Mouse (Mus musculus) liver, embryonic 16.5 days (tissue): ENCODE measurements around the gene Syt3. TPM values are rescaled to one million over a fixed set of nuclear protein-coding genes. Genes with fewer than 3 reads are reported as not detected.
A peak's percentile ranks its signal among the peaks of the same experiment; 100 is the strongest.

Experiments
- ATAC-seq: fragments of 200-750 bp; cut with Nextera tagmentation; 2 replicates; pipeline ENCODE4 v1.8.0; 2017; ENCODE audit warnings: low read depth, mild to moderate bottlenecking, moderate number of reproducible peaks, moderate library complexity
- H3K27ac ChIP-seq: fragments of 300-500 bp; sonication (generic); 2 replicates; pipeline ENCODE4 v1.5.1; 2014; ENCODE audit warnings: mild to moderate bottlenecking, low read length
- H3K27me3 ChIP-seq: fragments of 300-500 bp; sonication (generic); 2 replicates; pipeline ENCODE4 v1.6.1; 2014; ENCODE audit warnings: low read depth, low read length, mixed read lengths; ENCODE audit not compliant: control insufficient read depth, insufficient read depth
- H3K36me3 ChIP-seq: fragments of 300-500 bp; sonication (generic); 2 replicates; pipeline ENCODE4 v1.6.1; 2014; ENCODE audit warnings: mild to moderate bottlenecking; ENCODE audit not compliant: control insufficient read depth, insufficient read depth
- H3K4me1 ChIP-seq: fragments of 300-500 bp; sonication (generic); 2 replicates; pipeline ENCODE4 v1.6.1; 2014; ENCODE audit warnings: low read depth, low read length, mixed read lengths; ENCODE audit not compliant: control insufficient read depth
- H3K4me2 ChIP-seq: fragments of 300-500 bp; sonication (generic); 2 replicates; pipeline ENCODE4 v1.6.1; 2014; ENCODE audit warnings: low read depth, low read length, mixed read lengths
- H3K4me3 ChIP-seq: fragments of 300-500 bp; sonication (generic); 2 replicates; pipeline ENCODE4 v1.5.1; 2014; ENCODE audit warnings: low read depth, mild to moderate bottlenecking, low read length
- H3K9ac ChIP-seq: fragments of 300-500 bp; sonication (generic); 2 replicates; pipeline ENCODE4 v1.6.1; 2014; ENCODE audit warnings: low read depth, low read length
- H3K9me3 ChIP-seq: fragments of 300-500 bp; sonication (generic); replicated peaks from 2 replicates; pipeline ENCODE4 v1.6.1; 2016; ENCODE audit warnings: low read length; ENCODE audit not compliant: control insufficient read depth
- WGBS: fragments of 180-500 bp; shearing (Covaris S2); extraction: QIAGEN DNeasy Blood & Tissue Kit; methylation state at CpG from one replicate; pipeline ENCODE4 v1.1.7; 2014; ENCODE audit not compliant: insufficient replicate concordance; 5-methylcytosine and 5-hydroxymethylcytosine counted together
- polyA plus RNA-seq: library from polyadenylated mRNA; unstranded; fragments of >200 nt; fragmentation: Nextera tagmentation; extraction: Ambion mirVana; gene quantifications from 2 replicates; pipeline ENCODE4 v1.2.1, GENCODE M21; 2015

Syt3 gene
- polyA plus RNA-seq, 1 experiment from 2014 or later, result not detected

DNA sequence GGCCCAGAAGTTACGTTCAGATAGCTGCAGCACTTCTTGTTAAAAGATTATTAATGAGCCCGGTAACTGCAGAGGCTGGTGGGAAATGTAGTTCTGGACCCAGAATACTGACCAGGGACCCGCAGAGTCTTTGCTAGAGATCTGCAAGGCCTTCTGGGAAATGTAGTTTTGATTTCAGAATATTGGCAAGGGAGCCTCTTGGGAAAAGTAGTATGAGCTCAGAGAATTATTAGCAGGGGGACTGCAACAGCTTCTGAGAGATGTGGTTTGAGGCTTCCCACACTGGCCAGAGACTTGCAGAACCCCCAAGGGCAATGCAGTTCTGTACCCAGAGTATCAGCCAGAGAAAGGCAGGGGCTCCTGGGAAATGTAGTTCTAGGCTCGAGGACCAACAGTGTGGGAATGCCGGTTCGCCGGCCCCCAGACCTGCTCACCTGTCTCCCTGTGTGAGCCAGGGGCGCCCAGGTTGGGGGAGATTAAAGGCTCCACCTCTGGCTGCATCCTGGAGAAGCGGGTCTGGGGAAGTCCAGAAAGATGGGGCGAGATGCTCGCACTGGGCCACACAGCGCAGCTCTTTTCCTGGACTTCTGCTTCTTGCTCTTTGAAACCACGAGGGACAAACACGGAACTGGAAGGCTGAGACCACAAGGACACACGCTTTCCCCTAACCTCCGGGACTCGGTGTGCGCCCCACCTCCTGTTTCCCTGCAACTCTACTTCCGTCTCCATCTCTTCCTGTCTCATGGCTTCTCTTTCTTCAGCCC, 9.8 kb upstream of the Syt3 start:
- H3K4me3 ChIP-seq, result peak overlapping the region; percentile 63
- peak overlapping the region; percentile 53 for H3K9ac ChIP-seq
- no peak overlapping the region for H3K27ac ChIP-seq
- H3K4me1 ChIP-seq, result peaks cover 3% of the 10 kb centered on the region; the same call in 1 of the 2 replicates
- under 1% methylated on average over 19 of the region's 19 CpGs for WGBS
- H3K27me3 ChIP-seq, result no peaks in the 10 kb centered on the region
- peak; percentile 91 for ATAC-seq
- H3K36me3 ChIP-seq, result no peaks in the 10 kb centered on the region
- H3K4me2 ChIP-seq, result peak overlapping the region; percentile 79
- H3K9me3 ChIP-seq, result no peaks in the 10 kb centered on the region

DNA sequence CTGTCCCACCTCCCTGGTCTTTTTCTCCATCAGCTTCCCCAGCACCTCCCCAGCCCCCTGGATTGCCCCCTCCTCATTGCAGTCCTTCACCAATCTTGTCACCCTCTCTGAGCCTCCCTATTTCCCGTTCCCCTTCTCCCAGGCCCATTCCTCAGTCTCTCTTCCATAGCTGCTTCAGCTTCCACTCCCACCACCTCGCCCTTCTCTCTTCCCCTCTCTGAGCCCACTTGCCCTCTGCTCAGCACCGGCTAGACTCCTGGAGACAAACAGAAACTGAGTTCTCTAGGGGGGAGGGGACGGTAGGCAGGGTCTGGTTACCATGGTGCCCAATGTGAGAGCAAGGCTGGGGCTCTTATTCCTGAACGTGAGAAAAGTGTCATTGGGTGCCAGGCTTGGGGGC, 9.1 kb upstream of the Syt3 start:
- Histone ChIP-seq H3K4me3 (peak overlapping the region; percentile 63), H3K36me3 (no peaks in the 10 kb centered on the region), H3K27ac (no peak overlapping the region), H3K9me3 (no peaks in the 10 kb centered on the region), H3K4me1 (peaks cover 3% of the 10 kb centered on the region; the same call in 1 of the 2 replicates), H3K4me2 (peak overlapping the region; percentile 79), H3K27me3 (no peaks in the 10 kb centered on the region), H3K9ac (no peak overlapping the region)
- ATAC-seq, result no peak
- WGBS, result 3% methylated on average over 5 of the region's 5 CpGs

DNA sequence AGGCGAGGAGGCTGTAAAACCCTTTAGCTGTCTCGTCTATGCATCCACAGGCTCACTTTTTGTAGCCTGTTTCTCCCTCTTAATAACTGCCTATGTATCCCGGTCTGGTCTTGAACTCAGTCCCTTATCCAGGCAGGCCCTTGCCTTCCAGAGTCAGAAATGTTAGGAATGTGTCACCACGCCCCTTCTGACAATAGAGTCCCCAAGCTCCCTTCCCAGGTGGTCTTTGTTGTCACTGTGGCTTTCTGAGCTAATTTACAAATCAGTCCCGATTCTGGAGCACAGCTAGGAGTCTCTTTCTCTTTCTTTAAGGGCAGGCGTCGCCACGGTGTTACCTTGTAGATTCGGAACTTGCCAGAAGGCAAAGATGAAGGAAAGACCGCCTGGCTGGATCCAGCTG, 8.7 kb upstream of the Syt3 start:
- Histone ChIP-seq H3K9me3 (no peaks in the 10 kb centered on the region), H3K4me1 (peaks cover 3% of the 10 kb centered on the region; the same call in 1 of the 2 replicates), H3K9ac (no peak overlapping the region), H3K27me3 (no peaks in the 10 kb centered on the region), H3K4me3 (no peak overlapping the region), H3K36me3 (no peaks in the 10 kb centered on the region), H3K4me2 (no peak overlapping the region), H3K27ac (no peak overlapping the region)
- no peak for ATAC-seq
- 32% methylated on average over 10 of the region's 10 CpGs for WGBS

DNA sequence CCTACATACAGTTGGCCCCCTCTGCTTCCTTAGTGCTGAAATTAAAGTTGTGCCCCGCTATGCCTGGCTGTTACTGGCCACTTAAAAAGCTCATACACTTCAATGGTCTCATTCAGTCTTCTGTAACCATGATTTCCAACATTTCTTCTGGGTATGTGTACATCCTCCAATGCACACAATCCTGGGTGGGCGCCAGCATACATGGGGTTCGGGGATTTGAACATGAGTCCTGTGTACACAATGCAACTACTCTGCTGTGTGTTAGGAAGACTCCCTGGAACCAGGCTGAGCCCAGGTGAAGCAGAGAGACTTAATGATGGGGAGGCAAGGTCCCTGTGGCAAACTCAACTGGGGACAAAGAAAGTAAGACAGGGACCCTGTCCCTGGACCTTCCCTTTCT, 8.1 kb upstream of the Syt3 start:
- H3K4me1 ChIP-seq, result peaks cover 3% of the 10 kb centered on the region; the same call in 1 of the 2 replicates
- no peak for ATAC-seq
- H3K9ac ChIP-seq, result no peak overlapping the region
- no peaks in the 10 kb centered on the region for H3K27me3 ChIP-seq
- H3K4me2 ChIP-seq, result no peak overlapping the region
- no peak overlapping the region for H3K27ac ChIP-seq
- H3K4me3 ChIP-seq, result no peak overlapping the region
- no peaks in the 10 kb centered on the region for H3K36me3 ChIP-seq
- 62% methylated on average over 3 of the region's 3 CpGs for WGBS
- H3K9me3 ChIP-seq, result no peaks in the 10 kb centered on the region

DNA sequence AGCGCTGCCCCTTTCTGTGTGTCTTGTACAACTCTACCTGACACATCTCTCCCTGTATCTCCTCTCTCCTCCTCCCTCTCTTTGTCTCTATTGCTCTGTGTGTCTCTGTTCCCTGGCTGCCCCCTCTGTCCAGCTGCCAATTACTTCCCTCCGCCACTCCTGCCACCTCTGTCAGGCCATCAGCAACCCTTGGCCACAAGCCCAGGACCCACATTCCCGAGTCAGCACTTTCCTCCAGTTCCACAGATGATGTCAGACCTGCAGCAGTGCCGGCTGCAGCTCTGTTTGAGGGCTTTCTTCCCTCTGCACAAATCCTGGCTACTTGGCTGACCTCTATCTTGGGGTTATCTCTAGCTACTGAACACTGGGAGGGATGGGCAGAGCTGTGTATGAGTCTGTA, 5.6 kb upstream of the Syt3 start:
- Histone ChIP-seq H3K27ac (no peak overlapping the region), H3K9ac (no peak overlapping the region), H3K4me1 (peaks cover 3% of the 10 kb centered on the region; the same call in 1 of the 2 replicates), H3K4me3 (no peak overlapping the region), H3K36me3 (no peaks in the 10 kb centered on the region), H3K27me3 (peaks cover 11% of the 10 kb centered on the region; the same call in 1 of the 2 replicates), H3K9me3 (no peaks in the 10 kb centered on the region), H3K4me2 (no peak overlapping the region)
- 36% methylated on average over 4 of the region's 4 CpGs for WGBS
- ATAC-seq, result no peak

DNA sequence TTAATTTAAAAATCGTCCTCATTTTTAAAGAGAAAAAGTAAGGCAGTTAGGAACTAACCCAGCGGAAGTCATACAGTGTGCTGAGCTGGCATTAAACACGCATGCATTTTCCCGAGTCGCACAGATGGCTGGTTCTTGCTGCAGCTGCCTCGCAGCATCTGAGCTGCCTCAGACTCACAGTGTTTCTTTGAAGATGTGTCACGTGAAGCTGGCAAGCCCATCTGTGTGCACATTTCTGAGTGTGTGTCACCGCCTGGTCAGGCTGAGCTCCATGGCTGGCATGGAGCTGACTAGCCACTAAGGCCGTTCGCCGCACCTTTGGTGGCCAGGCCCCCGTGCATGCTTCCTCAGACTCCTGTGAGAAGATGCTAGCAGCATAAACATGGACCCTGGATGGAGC, 1.4 kb upstream of the Syt3 start:
- Histone ChIP-seq H3K4me2 (no peak overlapping the region), H3K27me3 (peaks cover 35% of the 10 kb centered on the region), H3K36me3 (no peaks in the 10 kb centered on the region), H3K9ac (no peak overlapping the region), H3K27ac (no peak overlapping the region), H3K4me1 (peaks cover 2% of the 10 kb centered on the region; the same call in 1 of the 2 replicates), H3K9me3 (no peaks in the 10 kb centered on the region), H3K4me3 (no peak overlapping the region)
- WGBS, result 62% methylated on average over 12 of the region's 12 CpGs
- no peak for ATAC-seq

DNA sequence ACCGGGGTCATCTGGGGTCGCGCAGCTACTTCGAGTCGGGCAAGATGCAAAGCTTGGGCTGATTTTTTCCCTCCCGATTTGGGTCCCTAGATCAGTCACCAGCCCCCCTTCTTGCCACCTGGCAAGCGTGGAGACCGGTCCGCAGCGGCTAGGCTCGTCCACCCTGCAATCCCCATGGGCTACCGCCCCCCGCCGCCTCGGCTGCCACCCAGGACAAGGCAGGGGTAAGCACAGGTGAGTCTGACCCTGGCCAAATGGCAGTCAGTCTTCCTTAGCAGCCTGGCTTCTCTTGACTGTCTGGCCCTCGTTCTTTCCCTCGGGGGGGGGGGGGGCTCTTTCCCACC, 786 bp downstream of the Syt3 start:
- ATAC-seq, result no peak
- Histone ChIP-seq H3K27me3 (peaks cover 38% of the 10 kb centered on the region), H3K4me3 (peak overlapping the region; percentile 33), H3K4me2 (peak overlapping the region; percentile 65), H3K27ac (no peak overlapping the region), H3K9ac (no peak overlapping the region), H3K4me1 (peaks cover 2% of the 10 kb centered on the region; the same call in 1 of the 2 replicates), H3K36me3 (no peaks in the 10 kb centered on the region), H3K9me3 (no peaks in the 10 kb centered on the region)
- WGBS, result 1% methylated on average over 16 of the region's 17 CpGs

DNA sequence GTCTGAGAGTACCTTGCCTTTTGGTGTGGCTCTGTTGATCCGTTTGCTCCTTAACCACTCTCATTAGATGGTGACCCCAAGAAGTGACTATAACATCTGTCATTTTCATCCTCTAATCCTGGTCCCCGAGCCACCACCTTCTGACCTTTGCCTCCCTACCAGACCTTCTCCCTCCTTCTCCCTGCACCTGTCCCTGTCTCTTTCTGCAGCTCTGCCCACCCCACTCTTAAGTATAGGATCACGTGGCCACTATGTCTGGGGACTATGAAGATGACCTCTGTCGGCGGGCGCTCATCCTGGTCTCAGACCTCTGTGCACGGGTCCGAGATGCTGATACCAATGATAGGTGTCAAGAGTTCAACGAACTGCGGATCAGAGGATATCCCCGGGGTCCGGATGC, 1.8 kb downstream of the Syt3 start, which contains the start of gene 1700008O03Rik:
Gene 1700008O03Rik, minus strand, starts transcription at position 101 of the 400 bp plus-strand sequence.
- peaks cover 38% of the 10 kb centered on the region for H3K27me3 ChIP-seq
- H3K4me1 ChIP-seq, result peaks cover 2% of the 10 kb centered on the region; the same call in 1 of the 2 replicates
- peak within 1 kb of the TSS; percentile 65 for H3K4me2 ChIP-seq
- ATAC-seq, result no peak
- 60% methylated on average over 12 of the region's 12 CpGs for WGBS
- H3K4me3 ChIP-seq, result peak within 1 kb of the TSS; percentile 33
- no peaks in the 10 kb centered on the region for H3K36me3 ChIP-seq
- no peak within 1 kb of the TSS for H3K27ac ChIP-seq
- H3K9me3 ChIP-seq, result no peaks in the 10 kb centered on the region
- no peak within 1 kb of the TSS for H3K9ac ChIP-seq

DNA sequence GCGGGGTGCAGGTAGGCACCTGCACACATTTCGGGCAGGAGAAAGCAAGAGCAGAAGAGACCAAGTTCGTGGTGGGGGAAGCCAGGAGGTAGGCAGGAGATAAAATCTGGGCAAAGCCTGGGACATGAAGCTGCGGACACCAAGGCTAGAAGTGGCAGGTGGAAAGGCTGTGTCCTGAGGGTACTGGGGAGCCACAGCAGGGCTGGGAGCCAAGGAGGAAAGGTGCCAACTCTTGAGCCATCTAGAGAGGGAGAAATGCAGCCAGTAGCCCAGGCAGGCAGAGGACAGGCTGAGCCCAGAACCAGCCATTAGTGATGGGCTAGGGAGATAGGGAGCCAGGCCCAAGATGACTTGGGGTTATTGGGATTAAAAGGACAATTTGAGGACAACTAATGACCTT, 7.9 kb downstream of the Syt3 start:
- H3K27me3 ChIP-seq, result peaks cover 5% of the 10 kb centered on the region; the same call in 1 of the 2 replicates
- no peak overlapping the region for H3K4me2 ChIP-seq
- no peaks in the 10 kb centered on the region for H3K36me3 ChIP-seq
- H3K4me3 ChIP-seq, result no peak overlapping the region
- no peaks in the 10 kb centered on the region for H3K9me3 ChIP-seq
- no peak overlapping the region for H3K9ac ChIP-seq
- no peaks in the 10 kb centered on the region for H3K4me1 ChIP-seq
- H3K27ac ChIP-seq, result no peak overlapping the region
- WGBS, result 46% methylated on average over 4 of the region's 4 CpGs
- no peak for ATAC-seq
